Mouse (Mus musculus): ENCODE results near the gene Wnt11. TPM values are rescaled to one million over a fixed set of nuclear protein-coding genes. Genes with fewer than 3 reads are reported as not detected.

The Wnt11 gene
- polyA plus RNA-seq, 1 experiment = 4.0 TPM

GRCm38 (mm10) chr7:98840771-98841170, 5.9 kb downstream of the Wnt11 start:
- no peak overlapping the region for H3K27ac ChIP-seq (ENCODE audit: insufficient read depth, low read length)

GRCm38 (mm10) chr7:98841802-98842201, 6.9 kb downstream of the Wnt11 start:
- no peak overlapping the region for H3K27ac ChIP-seq (ENCODE audit: insufficient read depth, low read length)
- no peaks in the 10 kb centered on the region for H3K4me1 ChIP-seq (ENCODE audit: control insufficient read depth, insufficient read depth, low read length)
- H3K4me3 ChIP-seq (ENCODE audit: insufficient read depth, low read length) = no peak overlapping the region
- no peak for TF ChIP-seq CTCF (IDR thresholded peaks at IDR 0.05; ENCODE audit: borderline replicate concordance, insufficient read depth, low read length)
- no peak for TF ChIP-seq POLR2A (IDR thresholded peaks at IDR 0.05; ENCODE audit: low read depth, low read length)

More at GRCm38 (mm10) chr7:98840771-98841170, 5.9 kb downstream of the Wnt11 start:
- no peaks in the 10 kb centered on the region for H3K4me1 ChIP-seq (ENCODE audit: control insufficient read depth, insufficient read depth, low read length)
- no peak overlapping the region for H3K4me3 ChIP-seq (ENCODE audit: insufficient read depth, low read length)
- TF ChIP-seq CTCF (IDR thresholded peaks at IDR 0.05; ENCODE audit: borderline replicate concordance, insufficient read depth, low read length) = no peak
- TF ChIP-seq POLR2A (IDR thresholded peaks at IDR 0.05; ENCODE audit: low read depth, low read length) = no peak

DNA sequence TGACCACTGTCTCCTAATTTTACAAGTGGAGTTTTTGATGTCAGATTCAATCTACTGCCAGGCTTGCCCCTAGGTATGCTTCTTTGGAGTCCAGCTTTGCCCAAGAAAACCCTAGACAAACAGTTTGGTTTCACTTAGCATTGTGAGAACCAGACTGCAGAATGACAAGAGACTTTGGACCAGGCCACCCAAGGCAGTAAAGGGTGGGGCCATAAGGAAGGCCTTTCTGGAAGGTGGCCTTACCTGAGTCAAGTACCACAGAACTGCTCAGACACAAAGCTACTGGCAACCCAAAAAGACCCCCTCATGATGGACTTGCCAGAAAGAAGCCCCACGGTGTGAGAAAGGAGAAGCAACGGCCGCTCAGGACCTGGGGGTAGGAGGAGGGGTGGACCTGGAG, 8.1 kb downstream of the Wnt11 start:
- no peak for TF ChIP-seq CTCF (IDR thresholded peaks at IDR 0.05; ENCODE audit: borderline replicate concordance, insufficient read depth, low read length)
- no peak for TF ChIP-seq POLR2A (IDR thresholded peaks at IDR 0.05; ENCODE audit: low read depth, low read length)
- Histone ChIP-seq H3K4me3 (ENCODE audit: insufficient read depth, low read length) (no peak overlapping the region), H3K27ac (ENCODE audit: insufficient read depth, low read length) (no peak overlapping the region), H3K4me1 (ENCODE audit: control insufficient read depth, insufficient read depth, low read length) (no peaks in the 10 kb centered on the region)

GRCm38 (mm10) chr7:98843649-98844048, 8.7 kb downstream of the Wnt11 start:
- Histone ChIP-seq H3K27ac (ENCODE audit: insufficient read depth, low read length) (no peak overlapping the region), H3K4me3 (ENCODE audit: insufficient read depth, low read length) (no peak overlapping the region), H3K4me1 (ENCODE audit: control insufficient read depth, insufficient read depth, low read length) (no peaks in the 10 kb centered on the region)
- TF ChIP-seq POLR2A (IDR thresholded peaks at IDR 0.05; ENCODE audit: low read depth, low read length) (no peak), CTCF (IDR thresholded peaks at IDR 0.05; ENCODE audit: borderline replicate concordance, insufficient read depth, low read length) (no peak)

DNA sequence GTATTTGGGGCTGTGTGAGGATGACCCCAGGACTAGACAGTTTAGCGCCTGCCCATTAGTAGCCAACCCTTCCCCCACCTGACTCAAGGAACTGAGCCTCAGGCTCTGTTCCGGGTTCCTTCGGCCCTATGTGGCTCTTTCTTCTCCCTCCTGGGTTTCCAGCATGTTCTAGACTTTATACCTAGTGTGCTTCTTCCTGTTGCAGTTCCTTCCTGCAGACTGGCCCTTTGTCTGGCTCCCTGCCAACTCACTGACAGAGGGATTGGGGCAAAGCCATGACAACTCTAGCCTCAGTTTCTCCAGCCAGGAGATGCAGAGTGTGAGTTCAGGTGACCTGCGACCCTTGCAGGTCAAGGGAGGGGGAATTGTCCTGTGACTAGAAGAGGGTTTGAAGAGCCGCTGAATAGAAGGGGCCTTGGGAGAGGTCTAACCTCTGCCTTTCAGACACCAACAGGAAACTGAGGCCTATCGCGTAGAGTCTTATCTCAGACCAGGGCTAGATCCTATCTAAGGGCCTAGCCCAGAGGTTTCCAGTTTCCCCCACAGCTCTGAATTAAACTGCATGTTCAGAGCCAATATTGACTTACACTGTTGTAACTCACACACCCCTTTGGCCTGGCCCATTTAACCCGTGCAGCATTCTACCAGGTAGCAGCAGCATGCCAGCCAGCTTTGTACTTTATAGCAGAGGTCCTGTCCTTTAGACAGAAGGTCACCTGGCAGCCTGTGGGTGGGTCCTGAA, 14.2 kb downstream of the Wnt11 start:
- H3K4me1 ChIP-seq (ENCODE audit: control insufficient read depth, insufficient read depth, low read length) = no peaks in the 10 kb centered on the region
- TF ChIP-seq POLR2A (IDR thresholded peaks at IDR 0.05; ENCODE audit: low read depth, low read length) (no peak), CTCF (IDR thresholded peaks at IDR 0.05; ENCODE audit: borderline replicate concordance, insufficient read depth, low read length) (no peak)
- H3K27ac ChIP-seq (ENCODE audit: insufficient read depth, low read length) = no peak overlapping the region
- no peak overlapping the region for H3K4me3 ChIP-seq (ENCODE audit: insufficient read depth, low read length)

GRCm38 (mm10) chr7:98850388-98850787, 15.5 kb downstream of the Wnt11 start:
- no peaks in the 10 kb centered on the region for H3K4me1 ChIP-seq (ENCODE audit: control insufficient read depth, insufficient read depth, low read length)
- no peak overlapping the region for H3K27ac ChIP-seq (ENCODE audit: insufficient read depth, low read length)
- H3K4me3 ChIP-seq (ENCODE audit: insufficient read depth, low read length) = no peak overlapping the region
- no peak for TF ChIP-seq CTCF (IDR thresholded peaks at IDR 0.05; ENCODE audit: borderline replicate concordance, insufficient read depth, low read length)
- TF ChIP-seq POLR2A (IDR thresholded peaks at IDR 0.05; ENCODE audit: low read depth, low read length) = no peak

DNA sequence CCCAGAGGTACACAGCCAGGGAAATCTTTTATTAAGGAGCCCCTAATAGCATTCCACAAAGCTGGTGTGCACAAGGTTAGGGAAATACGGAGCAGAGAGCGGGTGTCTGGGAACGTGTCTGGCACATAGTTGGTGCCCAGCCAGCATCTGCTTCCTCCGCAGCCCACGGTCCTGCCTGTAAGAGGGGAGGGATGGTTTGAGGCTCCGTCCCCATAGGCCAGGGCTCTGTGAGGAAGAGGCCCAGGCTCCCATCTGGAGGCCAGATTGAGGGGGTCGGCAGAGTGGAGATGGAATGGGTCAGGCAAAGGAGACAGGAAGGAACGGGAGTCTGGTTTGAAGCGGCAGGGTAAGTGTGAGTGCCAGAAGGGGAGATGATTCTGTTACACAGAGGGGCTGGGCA, 16.3 kb downstream of the Wnt11 start:
- H3K27ac ChIP-seq (ENCODE audit: insufficient read depth, low read length) = no peak overlapping the region
- no peak for TF ChIP-seq POLR2A (IDR thresholded peaks at IDR 0.05; ENCODE audit: low read depth, low read length)
- TF ChIP-seq CTCF (IDR thresholded peaks at IDR 0.05; ENCODE audit: borderline replicate concordance, insufficient read depth, low read length) = no peak
- H3K4me3 ChIP-seq (ENCODE audit: insufficient read depth, low read length) = no peak overlapping the region
- no peaks in the 10 kb centered on the region for H3K4me1 ChIP-seq (ENCODE audit: control insufficient read depth, insufficient read depth, low read length)

DNA sequence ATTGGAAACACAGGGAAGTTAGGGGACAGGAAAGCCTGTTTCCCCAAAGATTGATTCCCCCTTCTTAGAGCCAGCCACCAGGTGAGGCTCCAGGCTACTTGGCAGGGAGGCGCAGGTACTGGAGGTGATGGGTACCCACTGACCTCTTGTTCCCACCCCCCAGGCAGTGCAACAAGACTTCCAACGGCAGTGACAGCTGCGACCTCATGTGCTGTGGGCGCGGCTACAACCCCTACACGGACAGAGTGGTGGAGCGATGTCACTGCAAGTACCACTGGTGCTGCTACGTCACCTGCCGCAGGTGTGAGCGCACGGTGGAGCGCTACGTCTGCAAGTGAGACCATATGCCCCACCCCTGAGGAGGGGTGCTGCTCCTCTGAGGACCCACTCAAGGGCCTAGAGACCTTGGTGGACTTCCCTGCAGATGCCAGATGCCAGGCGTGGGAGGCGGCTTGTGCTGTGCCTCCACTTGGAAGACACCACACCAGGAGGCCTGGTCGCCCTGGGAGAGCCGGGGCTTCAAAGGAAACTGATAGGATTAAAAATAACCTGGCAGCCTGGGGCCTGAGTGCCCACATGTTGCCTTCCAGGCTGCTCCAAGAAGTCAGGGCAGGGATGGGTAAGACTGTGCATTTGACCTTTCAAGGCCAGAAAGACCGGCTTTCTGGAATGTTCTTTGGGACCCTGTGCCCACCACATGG, 18.2 kb downstream of the Wnt11 start:
- TF ChIP-seq POLR2A (IDR thresholded peaks at IDR 0.05; ENCODE audit: low read depth, low read length) (no peak), CTCF (IDR thresholded peaks at IDR 0.05; ENCODE audit: borderline replicate concordance, insufficient read depth, low read length) (no peak)
- H3K27ac ChIP-seq (ENCODE audit: insufficient read depth, low read length) = no peak overlapping the region
- no peak overlapping the region for H3K4me3 ChIP-seq (ENCODE audit: insufficient read depth, low read length)
- H3K4me1 ChIP-seq (ENCODE audit: control insufficient read depth, insufficient read depth, low read length) = no peaks in the 10 kb centered on the region

DNA sequence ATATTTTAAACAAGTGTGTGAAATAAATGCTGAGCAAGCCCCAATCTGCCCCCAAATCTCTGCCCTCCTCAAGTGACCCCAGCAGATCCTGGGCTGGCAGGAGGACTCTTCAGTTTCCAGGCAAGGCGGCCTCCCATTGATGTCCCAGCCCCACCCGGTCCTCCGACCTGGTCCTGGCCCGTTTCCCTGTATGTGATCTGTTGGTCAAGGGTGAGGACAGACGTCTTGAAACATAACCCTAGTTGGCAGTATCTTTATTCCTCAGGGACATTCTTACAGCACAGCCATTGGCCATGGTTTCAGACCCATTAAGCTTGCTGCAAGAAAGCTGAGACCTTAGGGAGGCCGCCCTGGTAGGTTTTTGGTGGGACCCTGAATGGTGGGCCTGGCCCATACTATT, 18.9 kb downstream of the Wnt11 start:
- H3K27ac ChIP-seq (ENCODE audit: insufficient read depth, low read length) = no peak overlapping the region
- H3K4me1 ChIP-seq (ENCODE audit: control insufficient read depth, insufficient read depth, low read length) = no peaks in the 10 kb centered on the region
- H3K4me3 ChIP-seq (ENCODE audit: insufficient read depth, low read length) = no peak overlapping the region
- TF ChIP-seq CTCF (IDR thresholded peaks at IDR 0.05; ENCODE audit: borderline replicate concordance, insufficient read depth, low read length) = no peak
- no peak for TF ChIP-seq POLR2A (IDR thresholded peaks at IDR 0.05; ENCODE audit: low read depth, low read length)

DNA sequence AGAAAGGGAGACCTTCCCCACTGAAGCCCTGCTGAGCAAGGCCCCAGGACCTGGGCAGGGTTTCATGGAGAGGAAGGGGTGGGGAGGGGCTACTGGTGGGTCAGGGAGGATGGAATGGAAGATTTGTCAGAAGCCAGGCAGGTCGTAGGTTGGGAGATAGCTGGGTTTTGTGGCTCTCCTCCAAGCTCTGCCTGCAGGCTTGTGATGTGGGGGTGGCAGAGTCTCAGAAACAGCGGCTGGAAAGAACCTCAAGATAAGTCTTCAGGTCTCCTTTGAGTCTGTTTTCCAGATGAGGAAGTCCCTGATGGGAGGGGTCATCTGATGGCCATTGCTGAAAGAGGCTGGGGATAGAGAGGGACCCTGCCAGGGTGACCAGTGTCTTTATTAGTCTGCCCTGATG, 20.5 kb downstream of the Wnt11 start:
- no peak for TF ChIP-seq POLR2A (IDR thresholded peaks at IDR 0.05; ENCODE audit: low read depth, low read length)
- no peak for TF ChIP-seq CTCF (IDR thresholded peaks at IDR 0.05; ENCODE audit: borderline replicate concordance, insufficient read depth, low read length)
- no peaks in the 10 kb centered on the region for H3K4me1 ChIP-seq (ENCODE audit: control insufficient read depth, insufficient read depth, low read length)
- no peak overlapping the region for H3K4me3 ChIP-seq (ENCODE audit: insufficient read depth, low read length)
- no peak overlapping the region for H3K27ac ChIP-seq (ENCODE audit: insufficient read depth, low read length)
